In genomic region chr13:97453469-97453868, GRCm38 (mm10) we compare ENCODE assay signal across 15 mouse cellular contexts.
DNase-seq lines count a peak whose midpoint lies in the region; ATAC-seq lines count a peak whose summit lies in the region.
"Had no signal": no experiment of that assay in that cellular context is flagged by ENCODE, and none has a peak within 500 bp of the region (broad histone marks: within the 10 kb centered on the region; RNA-seq: fewer than 3 reads in every experiment).

No protein-coding gene starts in this region.

- 61% methylated on average over 6 of the region's 6 CpGs for WGBS in hindbrain, embryonic 10.5 days
- WGBS in hindbrain, embryonic 11.5 days = 58% methylated on average over 6 of the region's 6 CpGs
- WGBS in embryonic facial prominence, embryonic 10.5 days = 61% methylated on average over 6 of the region's 6 CpGs
- WGBS in liver, embryonic 15.5 days (ENCODE audit: insufficient replicate concordance) = 35% methylated on average over 6 of the region's 6 CpGs

- peak overlapping the region; percentile 72 for H3K27ac ChIP-seq in hindbrain, embryonic 10.5 days
- H3K27ac ChIP-seq in hindbrain, embryonic 11.5 days (ENCODE audit: low read depth, low read length) = no peak overlapping the region
- H3K27ac ChIP-seq in embryonic facial prominence, embryonic 10.5 days (replicated peaks) = peak overlapping the region; percentile 65
- peak overlapping the region; percentile 97 for H3K27ac ChIP-seq in liver, embryonic 15.5 days (replicated peaks)
- H3K27ac ChIP-seq: kidney, postnatal 0 days; left cerebral cortex, adult 2 months had no signal

- H3K9me3 ChIP-seq in erythroblast, embryonic 14.5 days (ENCODE audit: control insufficient read depth, low read length) = no peaks in the 10 kb centered on the region
- no peaks in the 10 kb centered on the region for H3K9me3 ChIP-seq in hindbrain, embryonic 10.5 days
- no peaks in the 10 kb centered on the region for H3K9me3 ChIP-seq in hindbrain, embryonic 11.5 days (ENCODE audit: control insufficient read depth, low read length)
- H3K9me3 ChIP-seq in embryonic facial prominence, embryonic 10.5 days = no peaks in the 10 kb centered on the region
- H3K9me3 ChIP-seq in liver, embryonic 15.5 days (replicated peaks) = no peaks in the 10 kb centered on the region
- H3K9me3 ChIP-seq: hindbrain, embryonic 13.5 days had no signal

- H3K4me2 ChIP-seq in hindbrain, embryonic 11.5 days (replicated peaks; ENCODE audit: low read depth, low read length) = no peak overlapping the region
- peak overlapping the region; percentile 67 for H3K4me2 ChIP-seq in liver, embryonic 15.5 days
- H3K4me2 ChIP-seq: hindbrain, embryonic 13.5 days had no signal

- H3K36me3 ChIP-seq in erythroblast, embryonic 14.5 days (ENCODE audit: control insufficient read depth) = no peaks in the 10 kb centered on the region; the same call in 1 of the 2 replicates
- H3K36me3 ChIP-seq in hindbrain, embryonic 10.5 days = no peaks in the 10 kb centered on the region
- no peaks in the 10 kb centered on the region for H3K36me3 ChIP-seq in hindbrain, embryonic 11.5 days (ENCODE audit: control insufficient read depth, insufficient read depth, low read length)
- H3K36me3 ChIP-seq in embryonic facial prominence, embryonic 10.5 days (replicated peaks) = no peaks in the 10 kb centered on the region
- no peaks in the 10 kb centered on the region for H3K36me3 ChIP-seq in liver, embryonic 15.5 days (replicated peaks)
- H3K36me3 ChIP-seq: hindbrain, embryonic 13.5 days had no signal

- peaks cover 61% of the 10 kb centered on the region for H3K4me1 ChIP-seq in erythroblast, embryonic 14.5 days (ENCODE audit: control insufficient read depth)
- H3K4me1 ChIP-seq in hindbrain, embryonic 10.5 days (replicated peaks) = peaks cover 35% of the 10 kb centered on the region
- H3K4me1 ChIP-seq in hindbrain, embryonic 11.5 days (replicated peaks; ENCODE audit: control insufficient read depth, insufficient read depth, low read length) = 0 out of 2 replicates have a peak, but pooled peaks cover 2% of the 10 kb centered on the region
- peaks cover 44% of the 10 kb centered on the region for H3K4me1 ChIP-seq in embryonic facial prominence, embryonic 10.5 days
- H3K4me1 ChIP-seq in liver, embryonic 15.5 days (replicated peaks) = peaks cover 56% of the 10 kb centered on the region

- no peak overlapping the region for H3K9ac ChIP-seq in hindbrain, embryonic 11.5 days (ENCODE audit: low read depth, low read length)
- peak overlapping the region; percentile 41; the same call in 1 of the 2 replicates for H3K9ac ChIP-seq in liver, embryonic 15.5 days
- H3K9ac ChIP-seq: hindbrain, embryonic 13.5 days had no signal

- H3K4me3 ChIP-seq in erythroblast, embryonic 14.5 days (replicated peaks) = peak overlapping the region; percentile 56
- no peak overlapping the region for H3K4me3 ChIP-seq in hindbrain, embryonic 10.5 days
- H3K4me3 ChIP-seq in hindbrain, embryonic 11.5 days (ENCODE audit: low read depth, low read length) = no peak overlapping the region
- H3K4me3 ChIP-seq in embryonic facial prominence, embryonic 10.5 days = no peak overlapping the region
- peak overlapping the region; percentile 22 for H3K4me3 ChIP-seq in liver, embryonic 15.5 days (replicated peaks)
- H3K4me3 ChIP-seq: hindbrain, embryonic 13.5 days; left cerebral cortex, adult 2 months had no signal

- H3K27me3 ChIP-seq in erythroblast, embryonic 14.5 days (ENCODE audit: control insufficient read depth) = peaks cover 4% of the 10 kb centered on the region
- no peaks in the 10 kb centered on the region for H3K27me3 ChIP-seq in hindbrain, embryonic 10.5 days (ENCODE audit: insufficient read depth, poor library complexity, severe bottlenecking)
- no peaks in the 10 kb centered on the region for H3K27me3 ChIP-seq in hindbrain, embryonic 11.5 days (ENCODE audit: control insufficient read depth, insufficient read depth, low read length)
- H3K27me3 ChIP-seq in embryonic facial prominence, embryonic 10.5 days (replicated peaks; ENCODE audit: low read depth, poor library complexity, severe bottlenecking) = no peaks in the 10 kb centered on the region
- H3K27me3 ChIP-seq in liver, embryonic 15.5 days = no peaks in the 10 kb centered on the region
- H3K27me3 ChIP-seq: hindbrain, embryonic 13.5 days had no signal

- DNase-seq in hindbrain, embryonic 10.5 days (ENCODE audit: low spot score) = no peak
- no peak for DNase-seq in hindbrain, embryonic 11.5 days (ENCODE audit: low spot score)
- no peak for DNase-seq in embryonic facial prominence, embryonic 10.5 days (ENCODE audit: low spot score)
- DNase-seq in thymus, adult 18-20 months = no peak
- no peak for DNase-seq in thymus, postnatal 36 days
- DNase-seq: cerebellum, adult 9-11 months; gastrocnemius, postnatal 14 days had no signal

- no peak; the same call in 1 of the 2 replicates for ATAC-seq in erythroblast, adult 5-6 weeks (replicated peaks; ENCODE audit: low FRiP score, poor library complexity, severe bottlenecking)
- no peak for ATAC-seq in hindbrain, embryonic 11.5 days (ENCODE audit: low FRiP score)
- peak; percentile 69 for ATAC-seq in liver, embryonic 15.5 days (ENCODE audit: insufficient read depth)
- ATAC-seq: CD4-positive, CD25-positive, alpha-beta regulatory T cell, adult 4 months; midbrain, embryonic 16.5 days had no signal

Comparison
In these comparisons a context has a peak if more than half of its experiments do, and no peak if none do; other contexts are left out.
1. H3K4me3 ChIP-seq: peak in erythroblast, embryonic 14.5 days (single experiment) and liver, embryonic 15.5 days (single experiment); none in hindbrain, embryonic 10.5 days (single experiment), hindbrain, embryonic 11.5 days (single experiment) and embryonic facial prominence, embryonic 10.5 days (single experiment).